Mouse (Mus musculus): ENCODE results near the gene Spen.

Gene Spen

GRCm38 (mm10) chr4:141446211-141446610 is 92.2 kb downstream of the Spen start:
- no peak for DNase-seq (ENCODE audit: low spot score)

GRCm38 (mm10) chr4:141445328-141445720 is 93.1 kb downstream of the Spen start:
- peak; percentile 35 for DNase-seq (ENCODE audit: low spot score)

- DNase-seq (ENCODE audit: low spot score) = peak; percentile 96
Observed at GRCm38 (mm10) chr4:141444451-141445327, 93.7 kb downstream of the Spen start, which contains the start of gene Zbtb17. Gene Zbtb17 (plus strand): TSS chr4:141444654.

GRCm38 (mm10) chr4:141443641-141444429 is 94.6 kb downstream of the Spen start:
- DNase-seq (ENCODE audit: low spot score) = no peak

GRCm38 (mm10) chr4:141440877-141441276 is 97.5 kb downstream of the Spen start:
- no peak for DNase-seq (ENCODE audit: low spot score)

- DNase-seq (ENCODE audit: low spot score) = no peak
Observed at GRCm38 (mm10) chr4:141439083-141439803, 99.2 kb downstream of the Spen start.

GRCm38 (mm10) chr4:141435974-141436373 is 102.4 kb downstream of the Spen start, which contains the start of gene Srarp:
Gene Srarp (minus strand): TSS chr4:141436105.
- DNase-seq (ENCODE audit: low spot score) = no peak

GRCm38 (mm10) chr4:141433191-141433590 is 105.2 kb downstream of the Spen start:
- DNase-seq (ENCODE audit: low spot score) = no peak

GRCm38 (mm10) chr4:141432666-141433065 is 105.7 kb downstream of the Spen start:
- no peak for DNase-seq (ENCODE audit: low spot score)

GRCm38 (mm10) chr4:141430997-141431396 is 107.4 kb downstream of the Spen start:
- peak; percentile 83 for DNase-seq (ENCODE audit: low spot score)

GRCm38 (mm10) chr4:141429847-141430246 is 108.5 kb downstream of the Spen start:
- DNase-seq (ENCODE audit: low spot score) = peak; percentile 42

- DNase-seq (ENCODE audit: low spot score) = no peak
Observed at GRCm38 (mm10) chr4:141429381-141429780, 109.0 kb downstream of the Spen start.

- DNase-seq (ENCODE audit: low spot score) = no peak
Observed at GRCm38 (mm10) chr4:141427921-141428320, 110.5 kb downstream of the Spen start.

- no peak for DNase-seq (ENCODE audit: low spot score)
Observed at GRCm38 (mm10) chr4:141426796-141427745, 111.3 kb downstream of the Spen start.

GRCm38 (mm10) chr4:141425484-141426479 is 112.6 kb downstream of the Spen start:
- DNase-seq (ENCODE audit: low spot score) = peak; percentile 58

- no peak for DNase-seq (ENCODE audit: low spot score)
Observed at GRCm38 (mm10) chr4:141423691-141424431, 114.5 kb downstream of the Spen start.

GRCm38 (mm10) chr4:141423288-141423687 is 115.1 kb downstream of the Spen start:
- no peak for DNase-seq (ENCODE audit: low spot score)

GRCm38 (mm10) chr4:141422841-141423240 is 115.6 kb downstream of the Spen start:
- DNase-seq (ENCODE audit: low spot score) = no peak

GRCm38 (mm10) chr4:141421423-141421822 is 117.0 kb downstream of the Spen start:
- DNase-seq (ENCODE audit: low spot score) = no peak
